Mouse (Mus musculus) regulatory T cell (primary cell): Measurements from ENCODE around the gene Znrd1.

Experiments used
- in situ Hi-C: fragments of 300-600 bp; cut with MboI, MseI; formaldehyde crosslinking; loops from one replicate; pipeline ENCODE4 v1.15.1; 2025; ENCODE audit warnings: high pct_unique_total_duplicates

Znrd1 gene

GRCm38 (mm10) chr17:36929236-36929932 lies 29.0 kb downstream of the Znrd1 start:
- in situ Hi-C loops: no loop called here

GRCm38 (mm10) chr17:36927496-36928120 lies 30.8 kb downstream of the Znrd1 start:
- in situ Hi-C loops: no loop called here

GRCm38 (mm10) chr17:36923491-36923890 lies 34.9 kb downstream of the Znrd1 start:
- in situ Hi-C loops: loop anchor here (5.0 kb wide), 1 partner anchor 64 kb away; the partner anchor contains the start of gene H2-M5

GRCm38 (mm10) chr17:36922715-36923114 lies 35.6 kb downstream of the Znrd1 start:
- in situ Hi-C loops: loop anchor here (5.0 kb wide), 1 partner anchor 65 kb away; the partner anchor contains the start of gene H2-M5

GRCm38 (mm10) chr17:36920239-36920638 lies 38.1 kb downstream of the Znrd1 start:
- in situ Hi-C loops: loop anchor here (5.0 kb wide), 1 partner anchor 67 kb away; the partner anchor contains the start of gene H2-M5

- in situ Hi-C loops: no loop called here
Observed at GRCm38 (mm10) chr17:36915076-36915475, 43.3 kb downstream of the Znrd1 start.

- in situ Hi-C loops: no loop called here
Observed at GRCm38 (mm10) chr17:36914108-36914507, 44.3 kb downstream of the Znrd1 start.

- in situ Hi-C loops: no loop called here
Observed at GRCm38 (mm10) chr17:36912031-36912430, 46.3 kb downstream of the Znrd1 start.

GRCm38 (mm10) chr17:36909802-36910201 lies 48.6 kb downstream of the Znrd1 start:
- in situ Hi-C loops: loop anchor here (5.0 kb wide), 1 partner anchor 292 kb away; the partner anchor contains the start of gene Olfr94

GRCm38 (mm10) chr17:36908235-36908634 lies 50.1 kb downstream of the Znrd1 start:
- in situ Hi-C loops: loop anchor here (5.0 kb wide), 1 partner anchor 294 kb away; the partner anchor contains the start of gene Olfr94
